Mouse (Mus musculus): Measurements from ENCODE around the gene Sorcs2. TPM values are rescaled to one million over a fixed set of nuclear protein-coding genes. Genes with fewer than 3 reads are reported as not detected.
A peak's percentile ranks its signal among the peaks of the same experiment; 100 is the strongest.
"Not testable (repeated sequence)": the region's sequence is repeated elsewhere in the genome, so short reads cannot be mapped to it uniquely, and the experiment has no call there.

Sorcs2 gene
- polyA plus RNA-seq, 1 experiment from 2014 or later: 3.5 TPM

GRCm38 (mm10) chr5:36396011-36396410 lies 1.9 kb downstream of the Sorcs2 start:
- 0 out of 2 replicates have a peak, but pooled peaks have one; percentile 27 for ATAC-seq
- peak overlapping the region; percentile 99 for H3K4me2 ChIP-seq (replicated peaks; ENCODE audit: low read depth)
- H3K27ac ChIP-seq (ENCODE audit: low read depth, low read length): no peak overlapping the region
- peak; percentile 91 for TF ChIP-seq CTCF (IDR thresholded peaks at IDR 0.05; ENCODE audit: low read depth)
- H3K27me3 ChIP-seq (replicated peaks; ENCODE audit: control insufficient read depth, insufficient read depth, low read length): 0 out of 2 replicates have a peak, but pooled peaks cover 9% of the 10 kb centered on the region
- H3K9me3 ChIP-seq (ENCODE audit: control insufficient read depth): no peaks in the 10 kb centered on the region
- H3K4me1 ChIP-seq (replicated peaks; ENCODE audit: control insufficient read depth, insufficient read depth, low read length): 0 out of 2 replicates have a peak, but pooled peaks cover 2% of the 10 kb centered on the region
- WGBS: 76% methylated on average over 3 of the region's 3 CpGs
- H3K9ac ChIP-seq (ENCODE audit: low read depth, low read length): no peak overlapping the region
- no peaks in the 10 kb centered on the region for H3K36me3 ChIP-seq (ENCODE audit: control insufficient read depth, insufficient read depth)
- 0 out of 2 replicates have a peak overlapping the region, but pooled peaks have one; percentile 74 for H3K4me3 ChIP-seq (ENCODE audit: low read depth, low read length)

GRCm38 (mm10) chr5:36394840-36395515 lies 3.0 kb downstream of the Sorcs2 start:
- Histone ChIP-seq H3K27me3 (replicated peaks; ENCODE audit: control insufficient read depth, insufficient read depth, low read length) (0 out of 2 replicates have a peak, but pooled peaks cover 9% of the 10 kb centered on the region), H3K4me3 (ENCODE audit: low read depth, low read length) (no peak overlapping the region), H3K9ac (ENCODE audit: low read depth, low read length) (no peak overlapping the region), H3K9me3 (ENCODE audit: control insufficient read depth) (no peaks in the 10 kb centered on the region), H3K4me1 (replicated peaks; ENCODE audit: control insufficient read depth, insufficient read depth, low read length) (0 out of 2 replicates have a peak, but pooled peaks cover 2% of the 10 kb centered on the region), H3K36me3 (ENCODE audit: control insufficient read depth, insufficient read depth) (no peaks in the 10 kb centered on the region), H3K4me2 (replicated peaks; ENCODE audit: low read depth) (no peak overlapping the region), H3K27ac (ENCODE audit: low read depth, low read length) (no peak overlapping the region)
- TF ChIP-seq CTCF (IDR thresholded peaks at IDR 0.05; ENCODE audit: low read depth): peak; percentile 42
- ATAC-seq: no peak
- 46% methylated on average over 11 of the region's 11 CpGs for WGBS

- H3K27ac ChIP-seq (ENCODE audit: low read depth, low read length): no peak overlapping the region
- no peaks in the 10 kb centered on the region for H3K27me3 ChIP-seq (replicated peaks; ENCODE audit: control insufficient read depth, insufficient read depth, low read length)
- no peaks in the 10 kb centered on the region for H3K36me3 ChIP-seq (ENCODE audit: control insufficient read depth, insufficient read depth)
- no peak overlapping the region for H3K4me2 ChIP-seq (replicated peaks; ENCODE audit: low read depth)
- H3K4me1 ChIP-seq (replicated peaks; ENCODE audit: control insufficient read depth, insufficient read depth, low read length): 0 out of 2 replicates have a peak, but pooled peaks cover 2% of the 10 kb centered on the region
- WGBS: 91% methylated on average over 4 of the region's 4 CpGs
- H3K9ac ChIP-seq (ENCODE audit: low read depth, low read length): no peak overlapping the region
- no peak for TF ChIP-seq CTCF (IDR thresholded peaks at IDR 0.05; ENCODE audit: low read depth)
- ATAC-seq: no peak
- H3K4me3 ChIP-seq (ENCODE audit: low read depth, low read length): no peak overlapping the region
- no peaks in the 10 kb centered on the region for H3K9me3 ChIP-seq (ENCODE audit: control insufficient read depth)
Measured at GRCm38 (mm10) chr5:36391751-36392150, 6.2 kb downstream of the Sorcs2 start.

GRCm38 (mm10) chr5:36390591-36390927 lies 7.4 kb downstream of the Sorcs2 start:
- not testable (repeated sequence) for H3K36me3 ChIP-seq (ENCODE audit: control insufficient read depth, insufficient read depth); H3K9ac ChIP-seq (ENCODE audit: low read depth, low read length); H3K27me3 ChIP-seq (replicated peaks; ENCODE audit: control insufficient read depth, insufficient read depth, low read length); H3K27ac ChIP-seq (ENCODE audit: low read depth, low read length); H3K4me3 ChIP-seq (ENCODE audit: low read depth, low read length); H3K9me3 ChIP-seq (ENCODE audit: control insufficient read depth); ATAC-seq; H3K4me2 ChIP-seq (replicated peaks; ENCODE audit: low read depth); H3K4me1 ChIP-seq (replicated peaks; ENCODE audit: control insufficient read depth, insufficient read depth, low read length)

GRCm38 (mm10) chr5:36389731-36390590 lies 8.0 kb downstream of the Sorcs2 start:
- H3K27ac ChIP-seq (ENCODE audit: low read depth, low read length): peak overlapping the region; percentile 28; the same call in 1 of the 2 replicates
- peak; percentile 62 for ATAC-seq

GRCm38 (mm10) chr5:36385062-36385461 lies 12.9 kb downstream of the Sorcs2 start:
- no peak for ATAC-seq
- Histone ChIP-seq H3K36me3 (ENCODE audit: control insufficient read depth, insufficient read depth) (no peaks in the 10 kb centered on the region), H3K9ac (ENCODE audit: low read depth, low read length) (no peak overlapping the region), H3K4me1 (replicated peaks; ENCODE audit: control insufficient read depth, insufficient read depth, low read length) (peaks cover 3% of the 10 kb centered on the region), H3K27me3 (replicated peaks; ENCODE audit: control insufficient read depth, insufficient read depth, low read length) (no peaks in the 10 kb centered on the region), H3K27ac (ENCODE audit: low read depth, low read length) (no peak overlapping the region), H3K4me3 (ENCODE audit: low read depth, low read length) (no peak overlapping the region), H3K4me2 (replicated peaks; ENCODE audit: low read depth) (no peak overlapping the region), H3K9me3 (ENCODE audit: control insufficient read depth) (no peaks in the 10 kb centered on the region)
- WGBS: 32% methylated on average over 5 of the region's 5 CpGs
- TF ChIP-seq CTCF (IDR thresholded peaks at IDR 0.05; ENCODE audit: low read depth): peak; percentile 18; the same call in 1 of the 2 replicates

More at GRCm38 (mm10) chr5:36389731-36390590, 8.0 kb downstream of the Sorcs2 start:
- Histone ChIP-seq H3K4me3 (ENCODE audit: low read depth, low read length) (no peak overlapping the region), H3K4me1 (replicated peaks; ENCODE audit: control insufficient read depth, insufficient read depth, low read length) (peaks cover 3% of the 10 kb centered on the region), H3K4me2 (replicated peaks; ENCODE audit: low read depth) (no peak overlapping the region), H3K27me3 (replicated peaks; ENCODE audit: control insufficient read depth, insufficient read depth, low read length) (no peaks in the 10 kb centered on the region), H3K9ac (ENCODE audit: low read depth, low read length) (no peak overlapping the region), H3K9me3 (ENCODE audit: control insufficient read depth) (no peaks in the 10 kb centered on the region), H3K36me3 (ENCODE audit: control insufficient read depth, insufficient read depth) (no peaks in the 10 kb centered on the region)
- no peak for TF ChIP-seq CTCF (IDR thresholded peaks at IDR 0.05; ENCODE audit: low read depth)
- WGBS: 71% methylated on average over 9 of the region's 9 CpGs

Data from intestine, postnatal 0 days (tissue).